Mouse (Mus musculus): ENCODE results near the gene Svbp. TPM values are rescaled to one million over a fixed set of nuclear protein-coding genes. Genes with fewer than 3 reads are reported as not detected.

Svbp gene
- polyA plus RNA-seq, 1 experiment from 2014 or later, result 135 TPM

GRCm38 (mm10) chr4:119248407-119248965, 53.4 kb downstream of the Svbp start:
- ATAC-seq (replicated peaks; ENCODE audit: low FRiP score), result no peak
- Histone ChIP-seq H3K4me1 (peaks cover 32% of the 10 kb centered on the region), H3K27me3 (no peaks in the 10 kb centered on the region), H3K4me2 (no peak overlapping the region), H3K36me3 (peaks cover 36% of the 10 kb centered on the region), H3K27ac (peak overlapping the region; percentile 63), H3K4me3 (replicated peaks) (no peak overlapping the region), H3K9ac (no peak overlapping the region), H3K9me3 (replicated peaks) (no peaks in the 10 kb centered on the region)
- 74% methylated on average over 11 of the region's 11 CpGs for WGBS

Other genes starting within 250 kb of the Svbp start
- gene Lao1, start 233.7 kb upstream of the Svbp start, polyA plus RNA-seq (2015; fragmentation: Nextera tagmentation; extraction: Ambion mirVana), result not detected in 2 replicates
- 78.5 and 91.6 TPM in 2 replicates for gene Slc2a1, start 86.6 kb upstream of the Svbp start, polyA plus RNA-seq (2015; fragmentation: Nextera tagmentation; extraction: Ambion mirVana)
- gene Zfp691, start 21.1 kb upstream of the Svbp start, polyA plus RNA-seq (2015; fragmentation: Nextera tagmentation; extraction: Ambion mirVana), result 9.6 and 13.6 TPM in 2 replicates
- 2.9 and 6.3 TPM in 2 replicates for gene Ermap, start 5.3 kb upstream of the Svbp start, polyA plus RNA-seq (2015; fragmentation: Nextera tagmentation; extraction: Ambion mirVana)
- 0.19 TPM in 1 of 2 replicates, not detected in the other for gene Tmem269, start 22.9 kb downstream of the Svbp start, polyA plus RNA-seq (2015; fragmentation: Nextera tagmentation; extraction: Ambion mirVana)
- 35.4 and 35.6 TPM in 2 replicates for gene AU022252, start 37.4 kb downstream of the Svbp start, polyA plus RNA-seq (2015; fragmentation: Nextera tagmentation; extraction: Ambion mirVana)
- gene P3h1, start 37.6 kb downstream of the Svbp start, polyA plus RNA-seq (2015; fragmentation: Nextera tagmentation; extraction: Ambion mirVana), result 33.3 and 37.7 TPM in 2 replicates
- gene Cldn19, start 60.1 kb downstream of the Svbp start, polyA plus RNA-seq (2015; fragmentation: Nextera tagmentation; extraction: Ambion mirVana), result 13.3 TPM in 2 replicates
- gene Ybx1, start 99.3 kb downstream of the Svbp start, polyA plus RNA-seq (2015; fragmentation: Nextera tagmentation; extraction: Ambion mirVana), result 680 and 703 TPM in 2 replicates
- 102 and 115 TPM in 2 replicates for gene Ppih, start 125.2 kb downstream of the Svbp start, polyA plus RNA-seq (2015; fragmentation: Nextera tagmentation; extraction: Ambion mirVana)
- 6.6 and 6.8 TPM in 2 replicates for gene Ccdc30, start 220.2 kb downstream of the Svbp start, polyA plus RNA-seq (2015; fragmentation: Nextera tagmentation; extraction: Ambion mirVana)
- 41.6 and 44.1 TPM in 2 replicates for gene Ppcs, start 227.1 kb downstream of the Svbp start, polyA plus RNA-seq (2015; fragmentation: Nextera tagmentation; extraction: Ambion mirVana)
- gene Zmynd12, start 227.5 kb downstream of the Svbp start, polyA plus RNA-seq (2015; fragmentation: Nextera tagmentation; extraction: Ambion mirVana), result 0.44 and 0.51 TPM in 2 replicates

Data from kidney, embryonic 15.5 days (tissue).